Mouse (Mus musculus): ENCODE results near the gene Sema4d. TPM values are rescaled to one million over a fixed set of nuclear protein-coding genes. Genes with fewer than 3 reads are reported as not detected.

The Sema4d gene
- polyA plus RNA-seq, 1 experiment from 2014 or later: 3.8 TPM

DNA sequence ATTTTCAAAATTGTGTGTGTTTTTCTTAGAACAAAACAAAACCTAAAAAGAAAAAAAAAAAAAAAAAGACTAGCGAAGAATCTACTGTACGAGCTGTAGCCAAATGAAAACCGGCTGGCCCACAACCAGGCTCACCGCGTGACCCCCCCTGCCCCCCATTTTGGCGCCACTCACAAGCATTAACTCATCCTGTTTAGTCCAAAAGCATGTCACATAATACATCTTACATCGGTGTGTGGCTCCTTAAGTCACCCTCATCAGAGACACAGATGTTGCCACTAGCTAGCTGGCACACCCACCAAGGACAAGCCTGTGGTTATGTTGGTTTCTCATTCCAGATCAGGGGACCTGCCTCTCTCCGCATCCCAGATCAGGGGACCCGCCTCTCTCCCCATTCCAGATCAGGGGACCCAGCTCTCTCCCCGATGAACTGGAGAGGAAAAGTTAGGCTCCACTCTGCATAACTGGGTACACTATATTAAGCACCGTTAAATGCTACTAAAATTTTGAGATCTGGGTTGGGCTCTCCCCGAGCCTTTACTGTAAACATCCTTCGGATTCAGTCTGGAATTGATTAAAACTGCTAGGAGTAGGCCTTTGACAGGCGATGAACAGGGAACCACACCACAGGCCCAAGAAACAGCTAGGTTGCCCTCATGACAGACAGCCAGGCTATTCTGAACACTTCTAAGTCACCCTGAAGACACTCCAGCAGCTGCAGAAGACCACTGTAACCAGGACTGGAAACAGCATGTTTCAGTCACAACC lies 43.8 kb downstream of the Sema4d start:
- Histone ChIP-seq H3K4me2 (no peak overlapping the region), H3K27ac (replicated peaks) (peak overlapping the region; percentile 25; the same call in 1 of the 2 replicates), H3K4me3 (replicated peaks) (no peak overlapping the region), H3K36me3 (replicated peaks) (no peaks in the 10 kb centered on the region), H3K4me1 (replicated peaks) (peaks cover 85% of the 10 kb centered on the region), H3K9me3 (replicated peaks) (no peaks in the 10 kb centered on the region), H3K9ac (no peak overlapping the region), H3K27me3 (no peaks in the 10 kb centered on the region)
- WGBS (ENCODE audit: insufficient replicate concordance): 66% methylated on average over 14 of the region's 14 CpGs
- ATAC-seq (ENCODE audit: insufficient read depth): no peak

DNA sequence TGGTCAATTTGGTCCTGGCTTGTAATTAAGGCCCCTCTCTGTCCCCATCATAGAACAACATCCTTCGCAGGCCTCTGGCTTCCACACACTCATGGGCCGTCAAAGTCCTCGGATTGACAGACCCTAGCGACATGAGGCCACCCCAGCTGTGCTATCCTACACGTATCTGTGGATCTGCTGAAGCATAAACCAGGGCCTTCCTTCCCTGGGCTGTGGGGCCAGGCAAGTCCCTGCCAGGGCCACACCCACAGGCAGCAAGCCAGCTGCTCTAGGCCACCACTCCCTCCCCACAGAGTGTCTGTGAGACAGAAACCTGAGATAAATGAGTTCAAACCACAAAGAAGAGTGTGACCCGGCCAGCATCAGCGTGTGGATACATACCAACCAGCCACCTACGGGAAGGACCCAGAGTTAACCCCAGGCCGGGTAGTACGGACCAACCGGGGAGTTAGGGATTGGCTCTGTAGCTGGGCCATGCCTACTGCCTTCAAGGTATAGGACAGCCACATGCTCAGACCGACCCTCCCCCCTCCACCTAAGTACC lies 45.5 kb downstream of the Sema4d start:
- no peaks in the 10 kb centered on the region for H3K36me3 ChIP-seq (replicated peaks)
- H3K9me3 ChIP-seq (replicated peaks): no peaks in the 10 kb centered on the region
- peaks cover 93% of the 10 kb centered on the region for H3K4me1 ChIP-seq (replicated peaks)
- ATAC-seq (ENCODE audit: insufficient read depth): peak; percentile 96
- peak overlapping the region; percentile 51 for H3K4me2 ChIP-seq
- peak overlapping the region; percentile 75 for H3K27ac ChIP-seq (replicated peaks)
- H3K27me3 ChIP-seq: no peaks in the 10 kb centered on the region
- 0 out of 2 replicates have a peak overlapping the region, but pooled peaks have one; percentile 1 for H3K4me3 ChIP-seq (replicated peaks)
- peak overlapping the region; percentile 41; the same call in 1 of the 2 replicates for H3K9ac ChIP-seq
- 15% methylated on average over 12 of the region's 12 CpGs for WGBS (ENCODE audit: insufficient replicate concordance)

DNA sequence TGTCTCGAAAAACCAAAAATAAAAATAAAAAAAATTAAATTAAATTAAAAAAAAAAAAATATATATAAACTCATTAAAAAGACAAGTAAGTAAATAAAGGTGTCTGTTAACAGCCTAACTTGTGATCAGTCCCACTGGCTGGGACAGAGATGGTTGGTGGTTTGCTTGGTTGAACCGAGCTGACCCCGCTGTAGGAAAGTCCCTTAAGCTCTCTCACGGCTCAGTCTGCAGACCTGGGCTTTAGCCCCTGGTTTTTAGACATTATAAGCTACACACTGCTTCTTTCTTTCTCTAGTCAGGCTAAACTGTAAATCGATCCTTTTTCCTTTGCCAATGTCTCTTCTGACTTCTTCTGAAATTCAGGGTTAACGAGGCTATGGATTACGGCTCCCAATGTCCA lies 46.5 kb downstream of the Sema4d start:
- peaks cover 94% of the 10 kb centered on the region for H3K4me1 ChIP-seq (replicated peaks)
- no peaks in the 10 kb centered on the region for H3K9me3 ChIP-seq (replicated peaks)
- no peaks in the 10 kb centered on the region for H3K36me3 ChIP-seq (replicated peaks)
- WGBS (ENCODE audit: insufficient replicate concordance): 76% methylated on average over 7 of the region's 7 CpGs
- H3K9ac ChIP-seq: no peak overlapping the region
- no peak for ATAC-seq (ENCODE audit: insufficient read depth)
- H3K4me2 ChIP-seq: no peak overlapping the region
- no peak overlapping the region for H3K4me3 ChIP-seq (replicated peaks)
- no peaks in the 10 kb centered on the region for H3K27me3 ChIP-seq
- peak overlapping the region; percentile 75; the same call in 1 of the 2 replicates for H3K27ac ChIP-seq (replicated peaks)

DNA sequence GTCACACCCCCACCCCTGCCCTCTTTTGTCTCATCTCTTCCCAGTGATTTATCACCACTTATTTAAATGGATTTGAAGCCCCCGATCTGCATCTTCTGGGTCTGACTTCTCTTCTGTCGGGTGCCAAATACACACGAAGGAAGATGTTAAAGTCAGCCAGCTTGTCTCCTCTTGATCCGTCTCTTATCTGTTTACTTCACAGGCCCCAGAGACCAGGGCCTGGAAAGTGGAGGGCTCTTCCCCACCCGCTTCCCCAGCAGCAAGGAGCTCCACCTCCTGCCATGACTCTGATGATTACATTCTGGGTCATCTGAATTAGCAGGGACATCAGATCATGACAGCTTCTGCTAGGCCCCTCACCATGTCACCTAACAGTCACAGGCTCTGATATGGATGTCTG lies 47.7 kb downstream of the Sema4d start:
- H3K27ac ChIP-seq (replicated peaks): peak overlapping the region; percentile 70
- no peak overlapping the region; the same call in 1 of the 2 replicates for H3K9ac ChIP-seq
- no peaks in the 10 kb centered on the region for H3K36me3 ChIP-seq (replicated peaks)
- 21% methylated on average over 5 of the region's 5 CpGs for WGBS (ENCODE audit: insufficient replicate concordance)
- H3K27me3 ChIP-seq: no peaks in the 10 kb centered on the region
- ATAC-seq (ENCODE audit: insufficient read depth): peak; percentile 47
- H3K4me2 ChIP-seq: peak overlapping the region; percentile 24
- no peak overlapping the region for H3K4me3 ChIP-seq (replicated peaks)
- peaks cover 97% of the 10 kb centered on the region for H3K4me1 ChIP-seq (replicated peaks)
- no peaks in the 10 kb centered on the region for H3K9me3 ChIP-seq (replicated peaks)

DNA sequence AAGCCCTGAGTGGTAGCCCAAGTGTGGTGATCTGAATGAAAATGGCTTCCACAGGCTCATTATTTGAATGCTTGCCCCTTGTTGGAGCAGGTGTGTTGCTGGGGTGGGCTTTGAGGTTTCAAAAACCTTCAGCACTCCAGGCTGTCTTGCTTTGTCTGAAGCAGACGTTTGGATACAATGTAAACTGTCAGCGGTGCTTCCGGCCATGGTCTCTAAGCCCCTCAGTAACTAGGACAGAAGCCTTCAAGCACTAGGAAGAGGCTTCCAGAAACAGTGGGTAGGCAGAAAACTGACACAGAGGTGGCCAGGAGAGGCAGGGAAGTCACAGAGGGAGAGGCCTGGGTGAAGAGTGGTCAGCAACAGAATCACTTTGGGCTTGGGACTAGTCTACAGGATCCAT lies 49.7 kb downstream of the Sema4d start:
- ATAC-seq (ENCODE audit: insufficient read depth): no peak
- no peaks in the 10 kb centered on the region for H3K36me3 ChIP-seq (replicated peaks)
- no peak overlapping the region for H3K9ac ChIP-seq
- 80% methylated on average over 3 of the region's 3 CpGs for WGBS (ENCODE audit: insufficient replicate concordance)
- no peaks in the 10 kb centered on the region for H3K9me3 ChIP-seq (replicated peaks)
- no peak overlapping the region for H3K4me3 ChIP-seq (replicated peaks)
- peaks cover 98% of the 10 kb centered on the region for H3K4me1 ChIP-seq (replicated peaks)
- no peak overlapping the region; the same call in 1 of the 2 replicates for H3K27ac ChIP-seq (replicated peaks)
- no peaks in the 10 kb centered on the region for H3K27me3 ChIP-seq
- H3K4me2 ChIP-seq: no peak overlapping the region

DNA sequence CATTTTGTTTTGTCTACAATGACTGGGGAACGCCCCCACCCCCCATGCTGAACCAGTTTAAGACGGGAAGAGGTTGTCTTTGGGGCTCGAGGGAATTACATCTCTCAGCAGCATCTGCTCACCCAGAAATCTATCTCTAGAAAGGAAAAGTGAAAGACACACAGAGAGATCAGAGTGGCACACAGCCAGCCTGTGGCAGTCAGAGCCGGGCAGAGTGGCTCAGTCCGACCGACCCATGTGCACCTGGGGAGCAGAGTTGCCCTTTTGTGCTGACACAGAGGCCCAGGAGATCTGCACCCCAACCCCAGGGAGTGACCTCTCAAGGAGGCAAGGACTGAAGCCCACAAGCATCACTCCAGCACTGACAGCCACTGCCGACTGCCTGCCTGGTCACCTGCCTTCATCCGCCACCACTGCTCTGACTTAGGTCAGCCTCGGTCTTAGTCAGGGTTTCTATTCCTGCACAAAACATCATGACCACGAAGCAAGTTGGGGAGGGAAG lies 50.9 kb downstream of the Sema4d start:
- Histone ChIP-seq H3K27ac (replicated peaks) (peak overlapping the region; percentile 15; the same call in 1 of the 2 replicates), H3K36me3 (replicated peaks) (no peaks in the 10 kb centered on the region), H3K9ac (no peak overlapping the region), H3K9me3 (replicated peaks) (no peaks in the 10 kb centered on the region), H3K27me3 (no peaks in the 10 kb centered on the region), H3K4me1 (replicated peaks) (peaks cover 98% of the 10 kb centered on the region), H3K4me3 (replicated peaks) (no peak overlapping the region), H3K4me2 (no peak overlapping the region)
- ATAC-seq (ENCODE audit: insufficient read depth): no peak
- 55% methylated on average over 10 of the region's 10 CpGs for WGBS (ENCODE audit: insufficient replicate concordance)

DNA sequence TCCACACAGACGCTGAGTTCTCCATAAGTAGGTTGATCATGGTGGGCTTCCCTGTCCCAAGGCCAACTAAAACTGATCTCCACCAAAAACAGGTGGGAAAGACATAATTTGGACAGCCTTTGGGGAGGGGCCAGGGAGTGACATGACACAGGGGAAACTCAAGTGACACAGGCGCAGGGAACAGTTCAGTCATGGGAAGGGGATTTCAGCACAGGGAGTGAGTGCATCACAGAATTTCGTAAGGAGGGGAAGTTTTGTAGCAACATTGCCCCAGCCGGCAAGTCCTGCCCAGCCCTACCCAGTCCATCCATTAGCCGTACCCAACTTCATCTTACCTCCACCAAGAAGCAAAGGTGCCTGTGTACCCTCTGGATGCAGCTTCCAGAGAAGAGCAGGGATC lies 52.8 kb downstream of the Sema4d start:
- H3K4me3 ChIP-seq (replicated peaks): no peak overlapping the region
- ATAC-seq (ENCODE audit: insufficient read depth): no peak
- 63% methylated on average over 5 of the region's 5 CpGs for WGBS (ENCODE audit: insufficient replicate concordance)
- no peak overlapping the region for H3K4me2 ChIP-seq
- H3K4me1 ChIP-seq (replicated peaks): peaks cover 98% of the 10 kb centered on the region
- no peaks in the 10 kb centered on the region for H3K27me3 ChIP-seq
- H3K36me3 ChIP-seq (replicated peaks): no peaks in the 10 kb centered on the region
- H3K27ac ChIP-seq (replicated peaks): no peak overlapping the region; the same call in 1 of the 2 replicates
- no peak overlapping the region for H3K9ac ChIP-seq
- H3K9me3 ChIP-seq (replicated peaks): no peaks in the 10 kb centered on the region

DNA sequence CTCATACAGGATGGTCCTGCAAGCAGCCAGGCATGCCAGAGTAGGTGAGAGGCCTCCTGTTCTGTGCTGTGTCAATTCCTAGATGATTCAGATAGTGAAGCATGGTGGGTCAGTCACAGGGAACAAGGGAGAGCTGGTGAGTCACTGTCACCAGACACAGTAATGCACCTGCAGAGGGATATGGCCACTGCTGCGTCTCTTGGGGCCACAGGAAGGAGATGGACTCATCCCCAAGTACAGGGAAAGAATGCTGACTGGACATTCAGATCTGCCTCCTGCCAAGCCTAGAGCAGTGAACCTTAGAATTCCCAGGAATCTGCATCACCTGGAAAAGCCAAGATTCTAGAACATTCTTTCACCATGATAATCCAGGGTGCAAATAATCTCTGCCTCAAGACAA lies 53.8 kb downstream of the Sema4d start:
- Histone ChIP-seq H3K4me1 (replicated peaks) (peaks cover 97% of the 10 kb centered on the region), H3K27ac (replicated peaks) (peak overlapping the region; percentile 89; the same call in 1 of the 2 replicates), H3K36me3 (replicated peaks) (no peaks in the 10 kb centered on the region), H3K4me3 (replicated peaks) (no peak overlapping the region), H3K4me2 (no peak overlapping the region), H3K9me3 (replicated peaks) (no peaks in the 10 kb centered on the region), H3K9ac (no peak overlapping the region), H3K27me3 (no peaks in the 10 kb centered on the region)
- ATAC-seq (ENCODE audit: insufficient read depth): no peak
- whole genome bisulfite sequencing (ENCODE audit: insufficient replicate concordance): 68% methylated on average over 1 of the region's 1 CpGs

DNA sequence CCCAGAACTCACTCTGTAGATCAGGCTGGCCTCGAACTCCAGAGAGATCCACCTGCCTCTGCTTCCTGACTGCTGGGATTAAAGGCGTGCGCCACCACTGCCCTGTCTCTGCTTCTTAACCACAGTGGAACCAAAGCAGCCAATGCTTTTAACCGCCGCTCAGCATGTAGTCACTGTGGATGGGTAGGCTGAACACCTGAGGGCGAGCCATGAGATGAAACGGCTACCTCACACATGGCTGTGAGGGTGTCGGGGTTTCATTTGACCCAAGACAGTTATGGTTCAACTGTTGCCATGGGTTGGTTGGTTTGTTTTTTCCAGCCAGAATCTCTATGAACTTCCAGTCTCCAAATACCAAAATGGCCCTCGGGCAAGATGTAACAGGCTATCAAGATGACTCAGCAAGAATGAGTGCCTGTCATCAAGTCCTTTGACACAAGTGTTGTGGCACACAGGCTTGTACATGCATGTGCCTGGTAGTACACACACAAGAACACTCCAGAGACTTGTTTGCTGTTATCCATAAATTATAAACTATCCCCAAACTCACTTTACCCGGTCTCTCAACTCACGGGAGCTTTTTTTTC lies 54.9 kb downstream of the Sema4d start:
- H3K27ac ChIP-seq (replicated peaks): peak overlapping the region; percentile 89
- no peaks in the 10 kb centered on the region for H3K27me3 ChIP-seq
- H3K9me3 ChIP-seq (replicated peaks): no peaks in the 10 kb centered on the region
- H3K4me1 ChIP-seq (replicated peaks): peaks cover 93% of the 10 kb centered on the region
- no peak overlapping the region for H3K9ac ChIP-seq
- ATAC-seq (ENCODE audit: insufficient read depth): no peak
- peak overlapping the region; percentile 66 for H3K4me2 ChIP-seq
- 56% methylated on average over 11 of the region's 11 CpGs for WGBS (ENCODE audit: insufficient replicate concordance)
- no peak overlapping the region for H3K4me3 ChIP-seq (replicated peaks)
- no peaks in the 10 kb centered on the region for H3K36me3 ChIP-seq (replicated peaks)

DNA sequence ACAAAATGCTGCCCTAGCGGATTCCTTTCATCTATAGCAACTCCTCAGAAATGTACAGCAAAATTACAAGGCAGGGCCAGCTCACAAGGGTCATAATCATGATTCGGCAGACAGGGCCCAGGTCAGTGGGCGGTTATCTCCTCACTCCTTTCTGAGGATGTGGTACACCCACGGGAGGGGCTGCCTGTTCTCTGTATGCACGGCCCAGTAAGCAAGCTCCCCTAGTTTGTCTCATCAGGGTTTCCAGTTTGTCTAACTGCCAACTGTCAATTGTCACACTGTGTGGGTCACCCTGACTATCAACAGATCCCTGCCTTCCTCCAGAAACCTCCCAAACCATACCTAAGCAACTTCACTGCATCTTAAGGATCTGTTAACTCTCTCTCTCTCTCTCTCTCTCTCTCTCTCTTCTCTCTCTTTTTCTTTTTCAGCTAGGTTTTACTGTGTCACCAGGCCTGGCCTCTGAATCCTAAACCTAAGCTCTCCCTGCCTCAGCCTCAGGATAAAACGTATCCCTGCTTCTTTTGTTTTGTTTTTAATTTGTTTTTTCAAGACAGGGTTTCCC lies 55.5 kb downstream of the Sema4d start:
- peaks cover 87% of the 10 kb centered on the region for H3K4me1 ChIP-seq (replicated peaks)
- peak overlapping the region; percentile 38; the same call in 1 of the 2 replicates for H3K9ac ChIP-seq

More for the DNA sequence above, 55.5 kb downstream of the Sema4d start:
- Histone ChIP-seq H3K27me3 (no peaks in the 10 kb centered on the region), H3K9me3 (replicated peaks) (no peaks in the 10 kb centered on the region), H3K4me3 (replicated peaks) (peak overlapping the region; percentile 20), H3K4me2 (peak overlapping the region; percentile 66), H3K27ac (replicated peaks) (peak overlapping the region; percentile 89), H3K36me3 (replicated peaks) (no peaks in the 10 kb centered on the region)
- peak; percentile 85 for ATAC-seq (ENCODE audit: insufficient read depth)
- 12% methylated on average over 6 of the region's 6 CpGs for WGBS (ENCODE audit: insufficient replicate concordance)
